Mouse (Mus musculus): Measurements from ENCODE around the gene Capn10. TPM values are rescaled to one million over a fixed set of nuclear protein-coding genes. Genes with fewer than 3 reads are reported as not detected.

Capn10 gene
- polyA plus RNA-seq, 2 experiments = 23.2 to 34.9 TPM

DNA sequence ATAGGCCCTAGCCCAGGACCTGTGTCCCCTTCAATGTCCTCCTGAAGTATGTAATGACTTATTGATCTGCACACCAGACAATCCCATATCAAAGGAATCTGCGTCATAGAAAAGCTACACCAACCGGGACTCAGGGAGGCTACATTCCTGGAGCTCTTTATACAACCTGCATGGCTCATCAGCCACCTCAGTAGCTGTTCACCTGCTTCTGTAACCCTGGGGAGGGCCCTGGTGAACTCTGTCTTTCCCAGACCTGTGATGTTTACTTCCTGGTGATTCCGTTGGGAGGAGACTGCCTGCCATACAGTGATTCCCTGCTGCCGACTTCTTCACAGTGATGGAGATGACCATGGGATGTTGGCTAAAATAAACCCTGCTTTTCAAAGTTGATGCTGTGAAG, 54.7 kb downstream of the Capn10 start:
- Histone ChIP-seq H3K27me3 (ENCODE audit: control insufficient read depth, insufficient read depth, low read length) (no peaks in the 10 kb centered on the region), H3K27ac (replicated peaks; ENCODE audit: low read depth, low read length) (no peak overlapping the region), H3K36me3 (ENCODE audit: control insufficient read depth, insufficient read depth, low read length) (no peaks in the 10 kb centered on the region), H3K4me3 (replicated peaks; ENCODE audit: low read length) (no peak overlapping the region), H3K4me2 (replicated peaks; ENCODE audit: low read depth, low read length, severe bottlenecking) (no peak overlapping the region), H3K9ac (ENCODE audit: low read depth, low read length, severe bottlenecking) (no peak overlapping the region), H3K9me3 (ENCODE audit: control insufficient read depth, low read length) (no peaks in the 10 kb centered on the region), H3K4me1 (ENCODE audit: control insufficient read depth, insufficient read depth, low read length) (no peaks in the 10 kb centered on the region)
- DNase-seq (ENCODE audit: low spot score) (no peak), ATAC-seq (ENCODE audit: low FRiP score, low read depth) (no peak)
- no peak for TF ChIP-seq POLR2A (IDR thresholded peaks at IDR 0.05; ENCODE audit: borderline replicate concordance, extremely low read depth, insufficient read depth, insufficient read length)
- 70% methylated on average over 4 of the region's 4 CpGs for WGBS

DNA sequence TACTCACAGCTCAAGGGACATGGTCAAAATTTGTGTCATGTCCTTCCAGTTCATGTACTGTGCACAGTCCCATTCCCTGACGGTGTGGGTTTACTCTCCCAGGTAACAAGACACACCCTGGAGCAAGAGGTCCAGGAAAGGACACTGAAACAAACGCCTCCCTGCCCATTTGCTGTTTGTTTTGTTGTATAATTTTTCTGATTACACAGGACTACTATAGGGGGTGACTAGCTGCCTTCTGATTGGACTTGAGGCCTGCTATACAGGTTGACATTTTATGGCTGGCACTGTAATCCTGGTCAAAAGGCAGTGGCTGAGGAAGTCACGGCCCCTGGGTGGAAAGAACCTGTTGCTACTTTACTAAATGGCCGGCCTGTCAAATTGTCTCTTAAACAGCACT, 55.7 kb downstream of the Capn10 start:
- no peak for TF ChIP-seq POLR2A (IDR thresholded peaks at IDR 0.05; ENCODE audit: borderline replicate concordance, extremely low read depth, insufficient read depth, insufficient read length)
- no peaks in the 10 kb centered on the region for H3K9me3 ChIP-seq (ENCODE audit: control insufficient read depth, low read length)
- WGBS = 40% methylated on average over 4 of the region's 4 CpGs
- ATAC-seq (ENCODE audit: low FRiP score, low read depth) (no peak), DNase-seq (ENCODE audit: low spot score) (no peak)
- H3K36me3 ChIP-seq (ENCODE audit: control insufficient read depth, insufficient read depth, low read length) = no peaks in the 10 kb centered on the region
- H3K27ac ChIP-seq (replicated peaks; ENCODE audit: low read depth, low read length) = no peak overlapping the region
- 0 out of 2 replicates have a peak, but pooled peaks cover under 1% of the 10 kb centered on the region for H3K4me1 ChIP-seq (ENCODE audit: control insufficient read depth, insufficient read depth, low read length)
- H3K9ac ChIP-seq (ENCODE audit: low read depth, low read length, severe bottlenecking) = no peak overlapping the region
- no peak overlapping the region for H3K4me3 ChIP-seq (replicated peaks; ENCODE audit: low read length)
- no peak overlapping the region for H3K4me2 ChIP-seq (replicated peaks; ENCODE audit: low read depth, low read length, severe bottlenecking)
- H3K27me3 ChIP-seq (ENCODE audit: control insufficient read depth, insufficient read depth, low read length) = no peaks in the 10 kb centered on the region

- Histone ChIP-seq H3K27me3 (ENCODE audit: control insufficient read depth, insufficient read depth, low read length) (no peaks in the 10 kb centered on the region), H3K27ac (replicated peaks; ENCODE audit: low read depth, low read length) (no peak overlapping the region), H3K4me1 (ENCODE audit: control insufficient read depth, insufficient read depth, low read length) (0 out of 2 replicates have a peak, but pooled peaks cover 3% of the 10 kb centered on the region), H3K9ac (ENCODE audit: low read depth, low read length, severe bottlenecking) (no peak overlapping the region), H3K9me3 (ENCODE audit: control insufficient read depth, low read length) (no peaks in the 10 kb centered on the region), H3K4me2 (replicated peaks; ENCODE audit: low read depth, low read length, severe bottlenecking) (no peak overlapping the region), H3K4me3 (replicated peaks; ENCODE audit: low read length) (no peak overlapping the region), H3K36me3 (ENCODE audit: control insufficient read depth, insufficient read depth, low read length) (no peaks in the 10 kb centered on the region)
- TF ChIP-seq POLR2A (IDR thresholded peaks at IDR 0.05; ENCODE audit: borderline replicate concordance, extremely low read depth, insufficient read depth, insufficient read length) = no peak
- DNase-seq (ENCODE audit: low spot score) (no peak), ATAC-seq (ENCODE audit: low FRiP score, low read depth) (no peak)
- WGBS = 82% methylated on average over 6 of the region's 6 CpGs
Observed at GRCm38 (mm10) chr1:92992214-92992855, 58.2 kb downstream of the Capn10 start.

- ATAC-seq (ENCODE audit: low FRiP score, low read depth) = no peak
- Histone ChIP-seq H3K27me3 (ENCODE audit: control insufficient read depth, insufficient read depth, low read length) (no peaks in the 10 kb centered on the region), H3K27ac (replicated peaks; ENCODE audit: low read depth, low read length) (no peak overlapping the region), H3K4me3 (replicated peaks; ENCODE audit: low read length) (no peak overlapping the region), H3K9ac (ENCODE audit: low read depth, low read length, severe bottlenecking) (no peak overlapping the region), H3K4me2 (replicated peaks; ENCODE audit: low read depth, low read length, severe bottlenecking) (no peak overlapping the region), H3K4me1 (ENCODE audit: control insufficient read depth, insufficient read depth, low read length) (0 out of 2 replicates have a peak, but pooled peaks cover 3% of the 10 kb centered on the region), H3K36me3 (ENCODE audit: control insufficient read depth, insufficient read depth, low read length) (no peaks in the 10 kb centered on the region), H3K9me3 (ENCODE audit: control insufficient read depth, low read length) (no peaks in the 10 kb centered on the region)
- WGBS = 84% methylated on average over 2 of the region's 2 CpGs
- DNase-seq (ENCODE audit: low spot score) = no peak
- no peak for TF ChIP-seq POLR2A (IDR thresholded peaks at IDR 0.05; ENCODE audit: borderline replicate concordance, extremely low read depth, insufficient read depth, insufficient read length)
Observed at GRCm38 (mm10) chr1:92992880-92993279, 58.7 kb downstream of the Capn10 start.

Other genes with a start within 250 kb of the Capn10 start
- gene Gpc1, start 102.7 kb upstream of the Capn10 start, polyA plus RNA-seq (2012; rRNA removed) = 75.5 and 107 TPM in 2 replicates
- 72.8 and 76.2 TPM in 2 replicates for gene Gpc1, start 102.7 kb upstream of the Capn10 start, polyA plus RNA-seq (2014; fragmentation: Nextera tagmentation; extraction: Ambion mirVana)
- 0.38 and 0.41 TPM in 2 replicates for gene Ankmy1, start 31.5 kb upstream of the Capn10 start, polyA plus RNA-seq (2012; rRNA removed)
- gene Ankmy1, start 31.5 kb upstream of the Capn10 start, polyA plus RNA-seq (2014; fragmentation: Nextera tagmentation; extraction: Ambion mirVana) = 0.37 and 0.55 TPM in 2 replicates
- gene Dusp28, start 27.4 kb upstream of the Capn10 start, polyA plus RNA-seq (2012; rRNA removed) = 10.6 and 16.7 TPM in 2 replicates
- 8.0 and 9.6 TPM in 2 replicates for gene Dusp28, start 27.4 kb upstream of the Capn10 start, polyA plus RNA-seq (2014; fragmentation: Nextera tagmentation; extraction: Ambion mirVana)
- 51.7 and 74.0 TPM in 2 replicates for gene Rnpepl1, start 23.6 kb upstream of the Capn10 start, polyA plus RNA-seq (2012; rRNA removed)
- 39.9 and 48.5 TPM in 2 replicates for gene Rnpepl1, start 23.6 kb upstream of the Capn10 start, polyA plus RNA-seq (2014; fragmentation: Nextera tagmentation; extraction: Ambion mirVana)
- gene Gpr35, start 16.5 kb downstream of the Capn10 start, polyA plus RNA-seq (2012; rRNA removed) = 0.73 and 1.1 TPM in 2 replicates
- gene Gpr35, start 16.5 kb downstream of the Capn10 start, polyA plus RNA-seq (2014; fragmentation: Nextera tagmentation; extraction: Ambion mirVana) = 0.91 and 0.98 TPM in 2 replicates
- not detected in 2 replicates for gene Aqp12, start 72.0 kb downstream of the Capn10 start, polyA plus RNA-seq (2012; rRNA removed)
- not detected in 2 replicates for gene Aqp12, start 72.0 kb downstream of the Capn10 start, polyA plus RNA-seq (2014; fragmentation: Nextera tagmentation; extraction: Ambion mirVana)
- gene Kif1a, start 167.6 kb downstream of the Capn10 start, polyA plus RNA-seq (2012; rRNA removed) = 8.1 and 10.4 TPM in 2 replicates
- gene Kif1a, start 167.6 kb downstream of the Capn10 start, polyA plus RNA-seq (2014; fragmentation: Nextera tagmentation; extraction: Ambion mirVana) = 16.4 and 17.5 TPM in 2 replicates
- not detected in 2 replicates for gene Agxt, start 200.9 kb downstream of the Capn10 start, polyA plus RNA-seq (2012; rRNA removed)
- not detected in 2 replicates for gene Agxt, start 200.9 kb downstream of the Capn10 start, polyA plus RNA-seq (2014; fragmentation: Nextera tagmentation; extraction: Ambion mirVana)
- 2.9 and 4.2 TPM in 2 replicates for gene 2310007B03Rik, start 226.6 kb downstream of the Capn10 start, polyA plus RNA-seq (2012; rRNA removed)
- gene 2310007B03Rik, start 226.6 kb downstream of the Capn10 start, polyA plus RNA-seq (2014; fragmentation: Nextera tagmentation; extraction: Ambion mirVana) = 6.9 and 9.0 TPM in 2 replicates
- 0.39 and 0.46 TPM in 2 replicates for gene Crocc2, start 234.3 kb downstream of the Capn10 start, polyA plus RNA-seq (2012; rRNA removed)
- gene Crocc2, start 234.3 kb downstream of the Capn10 start, polyA plus RNA-seq (2014; fragmentation: Nextera tagmentation; extraction: Ambion mirVana) = 0.17 and 0.51 TPM in 2 replicates